Mouse (Mus musculus): ENCODE measurements around the gene Pdzph1.

The Pdzph1 gene

DNA sequence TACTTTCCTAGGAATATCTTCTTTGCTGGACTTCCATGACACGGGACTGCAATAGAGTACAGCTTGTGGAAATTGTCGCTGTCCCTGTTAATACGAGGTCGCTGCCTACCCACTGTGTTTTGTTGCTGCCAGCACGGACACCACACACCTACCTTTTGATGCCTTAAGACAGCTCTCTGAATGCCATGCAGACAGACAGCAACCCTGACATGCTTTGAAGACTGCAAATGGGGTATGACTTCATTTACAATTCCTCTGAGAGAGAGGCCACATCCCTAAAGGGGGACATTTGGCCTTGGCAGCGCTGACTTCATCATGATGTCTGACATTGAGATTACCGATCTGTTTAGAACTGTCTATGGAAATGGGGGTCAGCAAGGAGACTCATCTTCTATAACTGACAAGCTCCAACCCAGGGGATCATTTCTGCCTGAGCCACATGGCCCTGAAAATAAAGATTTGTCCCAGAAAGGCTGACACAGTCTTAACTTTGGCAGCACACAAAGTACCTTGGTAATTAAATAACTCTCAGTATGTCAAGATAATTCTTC is 67.8 kb downstream of the Pdzph1 start:
- no peak for DNase-seq (ENCODE audit: low read depth, low spot score)

- DNase-seq (ENCODE audit: low read depth, low spot score) = no peak
Measured at GRCm38 (mm10) chr17:58922821-58923220, 68.4 kb downstream of the Pdzph1 start.

DNA sequence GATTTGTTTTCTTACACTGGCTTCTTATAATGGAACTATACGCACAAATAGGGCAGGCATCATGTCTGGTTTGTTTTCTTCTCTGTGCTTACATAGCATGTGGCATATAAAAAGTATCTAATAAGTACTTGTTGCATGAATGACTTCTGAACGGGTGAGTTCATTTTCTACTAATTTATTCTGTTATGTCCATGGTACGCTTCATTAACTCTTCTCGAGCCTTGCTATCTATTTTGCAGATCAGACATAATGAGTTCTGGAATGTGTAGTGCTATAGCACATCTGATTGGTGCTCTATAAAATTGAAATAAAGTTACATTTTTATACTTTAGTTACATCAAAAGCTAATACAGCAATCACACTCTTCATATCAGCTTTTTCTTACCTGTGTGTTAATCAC is 71.2 kb downstream of the Pdzph1 start:
- DNase-seq (ENCODE audit: low read depth, low spot score) = no peak

DNA sequence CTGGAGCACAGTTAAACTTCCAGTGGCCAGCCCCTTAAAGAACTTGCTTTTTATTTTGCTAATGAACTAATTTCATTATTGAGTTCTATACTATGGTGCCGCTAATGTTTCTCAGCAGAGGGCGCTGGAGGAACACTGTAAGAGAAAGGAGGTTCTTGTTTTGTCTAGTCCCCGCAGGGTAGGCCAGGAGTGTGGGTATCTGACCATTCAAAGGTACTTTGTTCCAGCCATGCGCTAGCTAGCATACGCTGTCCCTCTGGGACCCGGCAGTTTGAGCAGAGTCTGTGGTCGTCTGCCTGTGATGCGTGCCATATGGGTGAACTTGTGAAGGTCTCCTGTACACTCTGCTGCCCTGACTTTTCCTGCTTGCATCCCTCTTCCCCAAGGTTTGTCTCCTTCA is 72.1 kb downstream of the Pdzph1 start:
- peak; percentile 38 for DNase-seq (ENCODE audit: low read depth, low spot score)

- no peak for DNase-seq (ENCODE audit: low read depth, low spot score)
Measured at GRCm38 (mm10) chr17:58918539-58918938, 72.6 kb downstream of the Pdzph1 start.

GRCm38 (mm10) chr17:58911564-58911963 is 79.6 kb downstream of the Pdzph1 start:
- no peak for DNase-seq (ENCODE audit: low read depth, low spot score)

DNA sequence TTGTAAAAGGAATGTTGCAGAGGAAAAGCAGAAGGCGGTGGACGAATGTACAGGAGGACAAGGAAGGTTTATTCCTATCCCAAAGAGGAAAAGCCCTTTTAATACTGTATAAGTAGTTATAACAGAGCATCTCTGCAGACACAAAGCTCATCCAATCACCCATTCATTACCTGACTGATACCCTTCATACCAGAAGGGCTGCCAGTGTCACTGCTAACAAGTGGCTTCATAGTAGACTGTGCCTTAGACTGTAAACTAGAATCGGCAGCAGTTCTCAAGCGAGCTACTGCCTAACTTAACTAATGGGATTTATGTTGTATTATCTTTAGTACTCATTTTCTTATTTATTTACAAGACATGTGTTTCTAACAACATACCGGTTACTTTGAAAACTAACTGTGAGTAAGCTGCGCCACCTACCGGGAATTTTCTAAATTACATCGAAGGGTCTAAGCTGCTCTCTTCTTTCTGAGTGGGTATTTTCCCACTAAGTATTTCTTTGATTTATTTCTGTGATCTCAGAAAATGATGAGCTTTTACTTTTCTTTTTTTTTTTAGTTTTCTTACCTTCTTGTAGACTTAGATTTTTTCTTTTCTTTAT is 82.0 kb downstream of the Pdzph1 start:
- DNase-seq (ENCODE audit: low read depth, low spot score) = peak; percentile 43

DNA sequence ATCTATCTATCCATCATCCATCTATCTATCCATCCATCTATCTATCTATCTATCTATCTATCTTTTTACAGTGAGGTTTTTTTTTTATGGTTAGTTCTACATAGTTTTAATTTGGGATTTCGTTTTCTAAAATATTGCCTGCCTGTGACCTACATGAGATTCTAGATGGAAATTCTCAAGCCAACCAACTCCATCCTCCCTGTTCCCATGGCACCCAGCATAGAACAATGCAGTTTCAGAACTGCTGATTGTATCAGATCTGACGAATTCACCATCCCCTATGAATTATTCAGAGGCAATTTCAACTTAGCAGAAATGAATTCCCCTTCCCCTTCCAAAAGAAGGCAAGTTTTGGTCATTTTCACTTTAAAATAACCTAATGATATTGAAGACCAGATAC is 85.2 kb downstream of the Pdzph1 start:
- no peak for DNase-seq (ENCODE audit: low read depth, low spot score)

DNA sequence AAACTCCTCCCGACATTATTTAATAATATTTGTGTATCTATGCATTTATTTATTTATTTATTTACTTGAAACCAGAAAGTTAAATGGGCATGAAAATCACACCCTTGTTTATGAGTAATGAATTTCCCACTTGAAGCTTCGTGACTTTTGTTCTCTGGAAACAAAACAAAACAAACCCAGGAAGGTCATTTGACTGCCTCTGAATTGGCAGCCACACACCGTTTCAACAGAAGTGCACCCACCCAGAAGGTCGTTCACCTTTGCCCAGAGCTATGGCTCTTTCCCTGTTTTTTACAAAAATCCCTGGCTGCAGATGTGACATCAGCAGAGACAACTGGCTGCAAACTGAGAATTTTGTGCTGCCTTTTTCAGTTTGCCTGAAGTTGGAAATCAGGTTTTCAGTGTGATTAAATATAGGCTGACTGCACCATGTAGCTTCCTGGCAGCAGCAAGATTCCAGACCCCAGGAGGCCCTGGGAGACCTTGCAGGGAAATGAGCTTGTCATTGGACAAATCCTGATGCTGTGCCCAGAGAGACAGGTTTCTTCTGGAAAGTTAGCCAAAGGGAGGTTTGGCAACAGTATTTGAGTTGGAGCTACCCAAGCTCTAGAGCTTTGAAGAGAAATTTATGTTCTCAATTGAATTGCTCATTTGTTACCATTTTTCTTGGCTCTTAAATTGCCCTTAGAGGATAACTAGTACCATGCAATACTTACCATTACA is 99.5 kb downstream of the Pdzph1 start:
- no peak for DNase-seq (ENCODE audit: low read depth, low spot score)

DNA sequence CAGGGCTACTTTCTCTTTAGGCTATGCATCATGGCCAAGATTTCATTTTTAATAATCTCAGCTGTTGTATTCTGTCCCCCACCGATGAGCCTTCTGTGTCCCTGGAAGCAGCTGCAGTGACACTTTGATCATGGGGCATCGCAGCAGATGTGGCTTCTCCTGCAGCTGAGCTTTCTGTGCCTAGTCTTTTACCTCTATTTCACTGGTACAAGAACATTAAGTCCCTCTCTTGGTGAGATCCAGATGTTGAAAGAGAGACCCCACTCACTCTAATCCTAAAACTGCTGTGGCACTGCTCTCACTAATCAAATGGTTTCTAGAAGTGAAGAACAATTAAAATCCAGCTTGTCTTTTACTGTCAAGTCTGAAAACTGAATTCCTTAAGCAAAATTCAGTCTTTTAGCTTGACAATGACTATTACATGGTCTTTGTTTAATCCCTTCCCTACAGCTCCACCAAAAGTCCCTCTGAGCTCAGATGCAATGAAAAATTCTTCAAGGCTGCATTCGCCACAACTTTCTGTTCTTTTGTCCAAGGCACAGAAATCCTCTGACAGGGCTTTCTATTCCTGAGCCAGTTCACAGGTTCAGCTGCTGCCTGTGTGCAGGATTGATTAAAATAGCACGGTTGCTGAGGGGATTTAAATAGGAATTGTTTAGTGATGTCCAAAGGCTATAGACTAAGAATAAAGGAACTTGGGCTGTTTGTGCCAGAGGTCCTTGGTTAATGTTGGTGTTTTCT is 101.1 kb downstream of the Pdzph1 start:
- DNase-seq (ENCODE audit: low read depth, low spot score) = no peak

DNA sequence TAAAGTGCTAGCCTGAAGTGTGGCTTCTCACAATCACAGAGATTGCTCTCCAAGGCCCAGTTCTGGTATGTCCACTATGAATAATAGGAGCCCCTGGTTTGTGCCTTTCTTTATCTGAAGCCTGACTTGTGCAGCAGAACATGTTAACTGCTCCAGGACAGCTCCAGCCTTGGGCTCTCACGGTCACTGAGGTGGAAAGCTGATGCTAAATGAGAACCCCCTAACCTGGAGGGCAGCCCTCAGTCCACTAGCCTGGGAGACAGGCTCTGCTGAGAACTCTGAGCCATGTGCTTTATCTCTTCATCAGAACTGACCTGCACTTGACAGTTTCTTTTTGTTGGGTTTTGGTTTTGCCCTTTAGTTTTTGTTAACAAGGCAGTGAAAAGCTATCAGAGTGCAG is 106.8 kb downstream of the Pdzph1 start:
- DNase-seq (ENCODE audit: low read depth, low spot score) = no peak

DNA sequence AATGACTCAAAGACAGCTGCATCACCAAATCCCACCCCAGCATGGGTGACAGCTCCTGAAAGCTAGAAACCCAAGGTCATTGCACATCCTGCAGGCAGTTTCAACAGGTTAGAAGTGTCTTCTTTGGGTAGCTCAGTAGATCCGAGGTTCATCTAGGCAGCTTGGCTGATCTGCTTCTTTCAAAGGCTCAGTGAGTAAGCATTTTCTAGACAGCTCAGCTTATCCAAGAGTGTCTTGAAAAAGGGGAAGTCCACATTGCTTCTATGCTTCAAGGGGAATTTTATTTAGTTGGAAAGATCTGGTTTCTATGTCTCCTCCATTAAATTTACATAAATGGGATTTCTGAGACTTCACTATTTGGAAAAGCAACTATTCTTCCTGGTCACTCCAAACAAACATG is 117.8 kb downstream of the Pdzph1 start:
- DNase-seq (ENCODE audit: low read depth, low spot score) = no peak

GRCm38 (mm10) chr17:58870795-58871194 is 120.4 kb downstream of the Pdzph1 start:
- DNase-seq (ENCODE audit: low read depth, low spot score) = no peak

All from embryo, embryonic 11.5 days (tissue).